Mouse (Mus musculus) brown adipose tissue, adult 24 weeks (tissue): ENCODE measurements around the gene Slc10a7. TPM values are rescaled to one million over a fixed set of nuclear protein-coding genes. Genes with fewer than 3 reads are reported as not detected.
"Not testable (repeated sequence)": the region's sequence is repeated elsewhere in the genome, so short reads cannot be mapped to it uniquely, and the experiment has no call there.

Experiments used
- H3K27ac ChIP-seq: fragments of 200-500 bp; replicated peaks from 2 replicates; pipeline ENCODE4 v1.5.1; 2012; ENCODE audit warnings: low read depth, mild to moderate bottlenecking, low read length
- H3K4me1 ChIP-seq: fragments of 200-500 bp; 2 replicates; pipeline ENCODE4 v1.6.1; 2012; ENCODE audit warnings: low read length, mixed read lengths; ENCODE audit not compliant: control insufficient read depth, insufficient read depth, insufficient read length
- H3K4me3 ChIP-seq: fragments of 200-500 bp; 2 replicates; pipeline ENCODE4 v1.5.1; 2012; ENCODE audit warnings: low read depth, mild to moderate bottlenecking, low read length, moderate library complexity; ENCODE audit not compliant: insufficient read depth
- polyA plus RNA-seq: library from polyadenylated mRNA; stranded (reverse); fragments of >200 nt; gene quantifications from 2 replicates; pipeline ENCODE4 v1.2.4, GENCODE M21; 2012; ENCODE audit not compliant: missing spikeins, insufficient read depth, insufficient read length

Gene Slc10a7
- polyA plus RNA-seq, 1 experiment: 5.3 TPM

DNA sequence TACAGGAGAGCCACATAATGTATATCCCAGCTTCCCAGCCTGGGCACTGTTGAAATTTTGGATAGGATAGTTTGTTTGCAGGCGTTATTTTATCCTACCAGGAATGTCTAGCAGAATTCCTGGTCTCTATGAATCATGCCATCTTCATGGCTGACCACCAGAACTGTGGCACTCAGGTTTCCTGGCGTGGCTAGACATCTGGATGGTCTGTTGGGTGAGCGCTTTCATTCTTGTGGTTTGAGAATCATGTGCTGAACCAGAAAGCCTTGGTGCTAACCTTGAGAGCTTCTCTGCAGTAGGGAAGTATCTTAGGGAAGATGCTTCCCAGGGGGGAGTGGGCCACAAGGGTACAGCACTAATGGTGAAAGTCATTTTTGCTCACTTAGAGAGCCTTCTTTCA is 6.0 kb downstream of the Slc10a7 start:
- H3K4me1 ChIP-seq: 0 out of 2 replicates have a peak, but pooled peaks cover 2% of the 10 kb centered on the region
- H3K4me3 ChIP-seq: no peak overlapping the region
- H3K27ac ChIP-seq: no peak overlapping the region

DNA sequence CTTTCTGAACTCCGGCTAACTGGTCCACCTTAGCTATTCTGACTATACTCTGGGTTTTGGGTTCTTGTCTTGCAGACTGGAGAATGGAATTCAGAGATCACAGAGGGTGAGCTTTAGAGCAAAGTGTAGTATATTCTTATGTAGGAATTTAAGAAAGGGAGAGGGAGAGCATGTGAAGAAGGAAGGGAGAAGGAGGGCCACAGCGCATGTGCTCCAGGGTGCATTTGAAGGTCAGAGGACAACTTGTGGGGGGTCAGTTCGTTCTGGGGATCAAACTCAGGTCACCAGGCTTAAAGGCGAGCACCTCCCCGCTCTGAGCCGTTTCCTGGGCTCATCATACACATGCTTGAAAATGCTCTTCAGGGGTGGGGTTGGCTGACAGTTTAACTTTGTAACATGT is 24.8 kb downstream of the Slc10a7 start:
- Histone ChIP-seq H3K27ac (no peak overlapping the region), H3K4me3 (no peak overlapping the region), H3K4me1 (no peaks in the 10 kb centered on the region; the same call in 1 of the 2 replicates)

GRCm38 (mm10) chr8:78536716-78537115 is 27.6 kb downstream of the Slc10a7 start:
- Histone ChIP-seq H3K27ac (no peak overlapping the region), H3K4me3 (no peak overlapping the region), H3K4me1 (no peaks in the 10 kb centered on the region; the same call in 1 of the 2 replicates)

GRCm38 (mm10) chr8:78537795-78538194 is 28.6 kb downstream of the Slc10a7 start:
- no peaks in the 10 kb centered on the region; the same call in 1 of the 2 replicates for H3K4me1 ChIP-seq
- H3K4me3 ChIP-seq: no peak overlapping the region
- no peak overlapping the region for H3K27ac ChIP-seq

DNA sequence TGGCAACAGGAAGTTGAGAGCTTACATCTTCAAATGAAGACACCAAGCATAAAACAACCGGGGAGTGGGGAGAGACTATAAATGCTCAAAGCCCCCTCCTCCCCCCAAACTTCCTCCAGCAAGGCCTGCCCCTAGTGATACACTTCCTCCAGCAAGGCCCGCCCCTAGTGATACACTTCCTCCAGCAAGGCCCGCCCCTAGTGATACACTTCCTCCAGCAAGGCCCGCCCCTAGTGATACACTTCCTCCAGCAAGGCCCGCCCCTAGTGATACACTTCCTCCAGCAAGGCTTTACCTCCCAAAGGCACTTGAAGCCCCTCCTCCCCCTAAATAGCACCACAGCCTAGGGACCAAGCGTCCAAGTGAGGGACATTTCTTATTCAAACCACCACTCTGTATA is 33.5 kb downstream of the Slc10a7 start:
- not testable (repeated sequence) for H3K27ac ChIP-seq, H3K4me1 ChIP-seq, H3K4me3 ChIP-seq

- Histone ChIP-seq H3K4me1 (no peaks in the 10 kb centered on the region), H3K4me3 (no peak overlapping the region), H3K27ac (no peak overlapping the region)
Observed at GRCm38 (mm10) chr8:78543621-78544020, 34.5 kb downstream of the Slc10a7 start.

GRCm38 (mm10) chr8:78544545-78544944 is 35.4 kb downstream of the Slc10a7 start:
- Histone ChIP-seq H3K4me3 (no peak overlapping the region), H3K4me1 (no peaks in the 10 kb centered on the region), H3K27ac (no peak overlapping the region)

- H3K4me1 ChIP-seq, H3K4me3 ChIP-seq, H3K27ac ChIP-seq: not testable (repeated sequence)
Observed at GRCm38 (mm10) chr8:78545153-78545817, 36.1 kb downstream of the Slc10a7 start.

- H3K4me3 ChIP-seq: no peak overlapping the region
- no peak overlapping the region for H3K27ac ChIP-seq
- no peaks in the 10 kb centered on the region for H3K4me1 ChIP-seq
Observed at GRCm38 (mm10) chr8:78549971-78550751, 41.0 kb downstream of the Slc10a7 start.

DNA sequence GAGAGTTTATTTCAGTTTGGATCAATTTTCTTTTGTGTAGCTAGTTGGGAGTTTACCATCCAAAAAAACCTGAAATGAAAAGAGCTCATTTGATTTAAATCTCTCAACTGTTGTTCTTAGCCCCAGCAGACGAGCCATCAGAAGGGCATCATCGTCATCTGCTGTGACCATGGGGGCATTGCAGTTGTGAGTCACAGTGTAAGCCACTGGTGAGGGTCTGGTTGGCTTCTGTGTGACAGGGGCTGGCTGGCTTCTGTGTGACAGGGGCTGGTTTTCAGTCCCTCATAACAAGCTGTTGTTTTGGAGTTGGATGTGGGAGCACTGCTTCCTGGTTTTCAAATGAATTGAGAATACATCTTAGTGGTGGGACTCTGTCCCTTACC is 41.6 kb downstream of the Slc10a7 start:
- H3K4me3 ChIP-seq: no peak overlapping the region

DNA sequence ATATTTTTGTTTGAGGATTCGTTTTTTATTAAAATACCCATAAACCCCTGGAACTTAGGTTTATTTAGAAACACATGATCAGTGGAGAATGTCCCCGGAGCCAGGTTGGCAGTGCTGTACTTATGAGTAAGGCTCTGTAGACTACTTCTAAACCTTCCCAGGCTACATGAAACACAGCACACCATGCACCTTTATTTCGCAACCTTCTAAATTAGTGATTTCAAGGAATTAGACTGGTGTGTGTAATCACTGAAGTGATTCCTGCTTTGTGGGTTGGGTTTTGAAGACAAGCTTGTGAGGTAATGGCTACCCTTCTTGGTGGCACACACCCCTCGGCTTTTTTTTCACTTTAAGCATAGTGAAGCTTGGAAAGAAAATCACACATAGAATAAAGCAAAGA is 46.7 kb downstream of the Slc10a7 start:
- no peak overlapping the region for H3K4me3 ChIP-seq
- no peaks in the 10 kb centered on the region for H3K4me1 ChIP-seq
- H3K27ac ChIP-seq: no peak overlapping the region

More for the DNA sequence above, 41.6 kb downstream of the Slc10a7 start:
- Histone ChIP-seq H3K4me1 (no peaks in the 10 kb centered on the region), H3K27ac (no peak overlapping the region)

DNA sequence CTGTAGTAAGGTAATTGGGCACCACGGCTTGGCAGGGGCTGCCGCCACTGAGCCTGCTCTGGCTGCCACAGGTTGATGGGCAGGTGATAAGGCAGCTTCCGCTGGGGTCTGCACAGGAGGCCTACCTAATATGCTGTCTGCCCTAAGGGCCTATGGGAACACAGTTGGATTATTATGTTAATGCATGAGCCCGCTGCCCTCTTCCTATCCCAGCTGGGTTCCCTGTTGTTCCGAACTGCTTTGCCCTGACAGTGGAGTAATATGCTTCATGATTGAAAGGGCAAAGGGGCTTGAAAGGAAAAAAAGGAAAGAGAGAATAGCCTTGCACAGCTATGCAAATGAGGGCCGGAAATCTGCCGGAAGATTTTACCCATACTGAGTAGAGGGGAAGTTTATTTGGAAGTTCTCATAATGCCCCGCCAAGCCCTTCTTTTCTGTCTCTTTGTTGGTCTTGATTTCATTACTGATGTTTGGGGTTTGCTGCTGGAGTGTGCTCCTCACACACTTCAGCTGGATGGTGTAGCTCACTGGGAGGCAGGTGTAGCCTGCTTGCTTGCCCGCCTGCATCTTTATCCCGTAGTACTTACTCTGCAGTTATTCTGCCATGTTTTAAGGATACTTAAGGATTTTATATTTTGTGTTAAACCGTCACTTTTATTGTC is 47.8 kb downstream of the Slc10a7 start:
- H3K4me3 ChIP-seq: no peak overlapping the region
- H3K27ac ChIP-seq: no peak overlapping the region
- H3K4me1 ChIP-seq: no peaks in the 10 kb centered on the region

DNA sequence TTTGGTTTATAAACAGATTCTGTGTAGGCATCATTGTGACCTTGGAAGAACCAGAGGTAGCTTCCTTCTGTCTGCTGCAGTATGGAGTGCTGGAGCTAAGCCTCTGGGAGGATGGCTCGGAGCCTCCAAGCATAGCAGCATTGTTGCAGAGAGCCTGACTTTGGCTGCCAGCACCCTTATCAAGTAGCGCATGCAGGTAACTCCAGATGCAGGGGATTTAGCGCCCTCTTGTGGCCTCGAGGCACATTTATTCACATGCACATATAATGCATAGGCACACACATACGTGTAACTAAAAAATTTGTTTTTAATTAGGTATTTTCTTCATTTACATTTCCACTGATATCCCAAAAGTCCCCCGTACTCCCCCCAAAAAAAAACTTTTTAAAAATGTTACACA is 52.5 kb downstream of the Slc10a7 start:
- Histone ChIP-seq H3K4me1 (no peaks in the 10 kb centered on the region), H3K4me3 (no peak overlapping the region), H3K27ac (no peak overlapping the region)

DNA sequence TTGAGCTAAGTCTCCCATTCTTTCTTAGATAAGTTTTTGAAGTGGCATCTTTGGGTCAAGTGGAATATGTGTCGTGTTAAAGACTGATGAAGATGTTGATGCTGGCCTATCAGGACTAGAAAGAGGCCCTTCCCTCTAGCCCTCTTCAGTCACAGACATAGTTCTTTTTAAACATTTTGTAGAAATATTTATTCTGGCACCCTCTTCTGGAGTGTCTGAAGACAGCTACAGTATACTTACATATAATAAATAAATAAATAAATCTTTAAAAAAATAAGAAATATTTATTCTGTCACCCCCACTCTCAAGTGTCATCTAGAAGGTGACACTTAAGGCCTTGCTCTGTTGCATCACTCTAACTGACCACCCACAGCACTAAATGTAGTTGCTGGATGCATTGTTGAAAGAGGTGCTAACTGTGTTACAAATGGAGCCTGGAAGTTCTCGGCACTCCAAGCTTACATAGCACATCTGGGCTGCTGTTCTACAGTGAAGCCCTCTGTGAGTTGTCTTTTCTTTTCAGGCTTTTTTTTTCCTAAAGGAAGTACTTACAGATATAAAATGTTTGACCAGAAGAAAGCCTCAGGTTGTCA is 54.4 kb downstream of the Slc10a7 start:
- Histone ChIP-seq H3K27ac (no peak overlapping the region), H3K4me1 (no peaks in the 10 kb centered on the region), H3K4me3 (no peak overlapping the region)

DNA sequence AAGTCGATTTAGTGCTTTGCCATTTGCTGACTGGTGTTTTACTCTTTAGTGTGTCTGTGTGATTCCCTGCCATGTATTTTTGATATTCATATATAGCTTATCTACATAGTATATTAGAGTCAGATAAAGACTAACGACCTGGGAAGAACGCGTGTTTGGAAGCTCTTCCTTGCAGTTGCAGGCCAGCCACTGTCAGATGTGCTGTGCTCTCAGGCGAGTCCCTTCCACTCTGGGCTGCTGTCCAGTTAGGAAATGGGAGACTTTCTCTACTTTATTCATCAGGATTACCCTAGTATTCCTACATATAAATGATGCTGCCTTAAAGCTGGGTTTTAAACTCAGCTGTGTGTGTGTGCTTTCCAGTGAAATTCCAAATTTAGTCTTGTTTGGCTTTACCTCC is 55.1 kb downstream of the Slc10a7 start:
- no peak overlapping the region for H3K27ac ChIP-seq
- H3K4me1 ChIP-seq: no peaks in the 10 kb centered on the region; the same call in 1 of the 2 replicates
- H3K4me3 ChIP-seq: no peak overlapping the region
